Mouse (Mus musculus) intestine, embryonic 16.5 days (tissue): ENCODE data around the gene Hfe. TPM values are rescaled to one million over a fixed set of nuclear protein-coding genes. Genes with fewer than 3 reads are reported as not detected.

Experiments used
- ATAC-seq: fragments of 200-750 bp; cut with Nextera tagmentation; 2 replicates; pipeline ENCODE4 v1.8.0; 2017; ENCODE audit warnings: moderate TSS enrichment, moderate library complexity
- H3K27ac ChIP-seq: fragments of 300-500 bp; sonication (generic); 2 replicates; pipeline ENCODE4 v1.5.1; 2014; ENCODE audit warnings: mild to moderate bottlenecking, low read length
- H3K27me3 ChIP-seq: fragments of 300-500 bp; sonication (generic); replicated peaks from 2 replicates; pipeline ENCODE4 v1.6.1; 2014; ENCODE audit warnings: low read length, control low read depth, mixed read lengths; ENCODE audit not compliant: control insufficient read depth, insufficient read depth
- H3K36me3 ChIP-seq: fragments of 300-500 bp; sonication (generic); 2 replicates; pipeline ENCODE4 v1.6.1; 2014; ENCODE audit warnings: low read length, control low read depth; ENCODE audit not compliant: control insufficient read depth, insufficient read depth
- H3K4me1 ChIP-seq: fragments of 300-500 bp; sonication (generic); 2 replicates; pipeline ENCODE4 v1.6.1; 2014; ENCODE audit warnings: low read length, control low read depth, mixed read lengths; ENCODE audit not compliant: control insufficient read depth, insufficient read depth
- H3K4me2 ChIP-seq: fragments of 300-500 bp; sonication (generic); 2 replicates; pipeline ENCODE4 v1.6.1; 2014; ENCODE audit warnings: low read depth, low read length, control low read depth
- H3K4me3 ChIP-seq: fragments of 300-500 bp; sonication (generic); 2 replicates; pipeline ENCODE4 v1.5.1; 2014; ENCODE audit warnings: mild to moderate bottlenecking, low read length
- H3K9ac ChIP-seq: fragments of 300-500 bp; sonication (generic); 2 replicates; pipeline ENCODE4 v1.6.1; 2014; ENCODE audit warnings: low read depth, low read length
- H3K9me3 ChIP-seq: fragments of 300-500 bp; sonication (generic); 2 replicates; pipeline ENCODE4 v1.6.1; 2016; ENCODE audit warnings: low read length, control low read depth; ENCODE audit not compliant: control insufficient read depth
- WGBS: fragments of 180-500 bp; shearing (Covaris S2); extraction: QIAGEN DNeasy Blood & Tissue Kit; methylation state at CpG from one replicate; pipeline ENCODE4 v1.1.7; 2014; 5-methylcytosine and 5-hydroxymethylcytosine counted together
- polyA plus RNA-seq: library from polyadenylated mRNA; unstranded; fragments of >200 nt; fragmentation: Nextera tagmentation; extraction: Ambion mirVana; gene quantifications from 2 replicates; pipeline ENCODE4 v1.2.1, GENCODE M21; 2015

Gene Hfe
- polyA plus RNA-seq = 8.5 and 9.7 TPM in 2 replicates

DNA sequence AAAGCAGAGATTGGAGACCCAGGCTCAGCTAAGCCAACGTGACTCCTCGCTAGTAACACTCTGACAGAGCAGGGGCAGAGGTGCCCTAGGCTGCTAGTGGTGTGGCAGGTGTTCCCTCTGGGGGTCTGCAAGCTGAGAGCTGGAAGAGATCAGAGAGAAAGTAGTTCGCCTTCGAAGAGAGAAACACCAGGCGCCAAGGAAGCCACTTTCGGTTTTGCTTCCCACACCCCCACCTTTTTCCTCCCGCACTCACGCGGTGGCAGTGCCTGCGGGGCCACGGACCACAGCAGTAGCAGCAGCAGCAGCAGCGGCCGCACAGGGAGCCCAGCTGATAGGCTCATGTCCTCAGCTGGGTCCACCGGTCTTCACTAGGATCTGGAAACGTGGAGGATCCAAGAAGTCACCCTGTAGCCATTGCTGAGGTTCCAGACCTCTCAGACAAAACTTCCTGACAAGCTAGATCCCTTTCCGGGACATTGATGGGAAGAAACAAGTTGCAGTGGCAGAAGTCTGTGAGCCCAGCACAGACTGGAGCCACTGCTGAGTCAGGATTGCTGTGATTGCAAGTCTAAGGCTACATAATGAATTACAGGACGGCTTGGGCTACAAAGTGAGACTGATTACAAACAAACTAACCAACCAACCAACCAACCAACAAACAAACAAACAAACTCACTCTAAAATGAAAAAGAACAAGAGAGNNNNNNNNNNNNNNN lies at the start of gene Hfe:
Gene Hfe (minus strand): TSS at position 481 of the 716 bp plus-strand sequence.
- WGBS = 3% methylated on average over 17 of the region's 17 CpGs
- peak within 1 kb of the TSS; percentile 91 for H3K4me2 ChIP-seq
- H3K4me3 ChIP-seq = peak within 1 kb of the TSS; percentile 57
- H3K27me3 ChIP-seq = no peaks in the 10 kb centered on the region
- H3K9me3 ChIP-seq = no peaks in the 10 kb centered on the region
- no peaks in the 10 kb centered on the region for H3K36me3 ChIP-seq
- ATAC-seq = peak; percentile 83
- peak within 1 kb of the TSS; percentile 77 for H3K9ac ChIP-seq
- H3K27ac ChIP-seq = peak within 1 kb of the TSS; percentile 54
- H3K4me1 ChIP-seq = peaks cover 8% of the 10 kb centered on the region; the same call in 1 of the 2 replicates

DNA sequence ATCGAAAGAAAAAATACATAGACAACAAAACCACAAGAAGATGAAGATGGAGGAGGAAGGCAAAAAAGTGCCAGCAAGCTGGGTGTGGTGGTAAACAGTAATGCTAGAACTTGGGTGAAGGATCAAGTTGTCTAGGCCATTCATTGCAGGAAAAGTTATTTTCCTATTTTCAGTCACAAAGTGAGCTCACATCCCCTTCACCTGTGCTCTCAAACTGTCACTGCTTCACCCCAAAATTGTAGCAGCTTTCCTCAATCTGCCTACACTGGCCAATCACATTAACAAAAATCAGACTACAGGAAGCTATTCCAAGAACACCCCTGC lies 49.2 kb upstream of the Hfe start:
- no peak overlapping the region; the same call in 1 of the 2 replicates for H3K9ac ChIP-seq
- peak overlapping the region; percentile 65 for H3K4me2 ChIP-seq
- H3K27me3 ChIP-seq = no peaks in the 10 kb centered on the region
- ATAC-seq = no peak
- H3K36me3 ChIP-seq = no peaks in the 10 kb centered on the region
- H3K4me3 ChIP-seq = peak overlapping the region; percentile 50
- 75% methylated on average over 1 of the region's 1 CpGs for WGBS
- no peaks in the 10 kb centered on the region for H3K9me3 ChIP-seq
- peak overlapping the region; percentile 93 for H3K27ac ChIP-seq
- H3K4me1 ChIP-seq = peaks cover 26% of the 10 kb centered on the region

DNA sequence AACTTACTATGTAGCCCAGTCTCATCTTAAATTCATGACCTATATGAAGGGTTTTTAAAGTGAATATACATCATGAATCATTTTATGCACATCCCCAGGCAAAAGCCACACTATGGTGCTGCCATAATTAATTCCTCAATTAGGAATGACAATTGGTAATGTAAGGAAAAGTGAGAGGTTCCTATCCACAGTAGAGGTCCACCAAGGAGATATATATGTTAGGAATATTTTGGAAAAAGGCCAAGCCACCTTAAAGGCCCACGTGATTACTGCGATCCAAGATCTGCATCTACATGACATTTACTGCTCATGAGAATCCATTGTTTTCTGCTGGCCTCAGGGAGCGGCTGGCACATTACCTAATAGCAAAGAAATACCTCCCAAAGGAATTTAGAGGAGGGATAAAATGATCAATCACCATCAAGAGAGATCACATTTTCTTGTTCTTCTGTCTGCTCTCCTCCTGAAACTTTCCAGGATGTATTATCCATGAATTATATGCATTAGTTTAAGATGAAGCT lies 48.7 kb upstream of the Hfe start:
- WGBS = 82% methylated on average over 3 of the region's 3 CpGs
- no peak overlapping the region for H3K4me2 ChIP-seq
- H3K9ac ChIP-seq = no peak overlapping the region
- ATAC-seq = no peak
- H3K9me3 ChIP-seq = no peaks in the 10 kb centered on the region
- H3K4me1 ChIP-seq = peaks cover 21% of the 10 kb centered on the region
- no peaks in the 10 kb centered on the region for H3K36me3 ChIP-seq
- H3K4me3 ChIP-seq = no peak overlapping the region
- no peaks in the 10 kb centered on the region for H3K27me3 ChIP-seq
- no peak overlapping the region for H3K27ac ChIP-seq

DNA sequence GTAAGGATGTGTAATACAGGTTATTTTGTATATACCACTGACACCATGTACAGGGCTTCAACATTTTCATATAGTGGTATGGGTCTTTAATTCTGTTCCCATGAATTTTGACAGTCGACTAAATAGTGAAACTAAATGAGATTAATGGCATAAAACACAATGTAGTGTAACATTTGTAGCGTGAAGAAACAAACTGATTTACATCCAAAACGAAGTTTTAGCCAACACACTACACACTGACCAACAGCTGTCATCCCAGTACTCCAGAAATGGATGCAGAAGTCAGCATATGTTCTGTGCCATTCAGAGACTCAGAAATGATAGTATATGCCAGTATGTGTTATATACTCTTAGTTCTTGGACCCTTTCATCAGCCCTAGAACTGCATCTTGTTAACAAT lies 47.3 kb upstream of the Hfe start:
- H3K4me2 ChIP-seq = no peak overlapping the region
- H3K9ac ChIP-seq = no peak overlapping the region
- H3K9me3 ChIP-seq = no peaks in the 10 kb centered on the region
- ATAC-seq = no peak
- no peak overlapping the region for H3K4me3 ChIP-seq
- 0 out of 2 replicates have a peak, but pooled peaks cover 12% of the 10 kb centered on the region for H3K4me1 ChIP-seq
- 44% methylated on average over 3 of the region's 3 CpGs for WGBS
- H3K36me3 ChIP-seq = no peaks in the 10 kb centered on the region
- H3K27me3 ChIP-seq = no peaks in the 10 kb centered on the region
- H3K27ac ChIP-seq = no peak overlapping the region

DNA sequence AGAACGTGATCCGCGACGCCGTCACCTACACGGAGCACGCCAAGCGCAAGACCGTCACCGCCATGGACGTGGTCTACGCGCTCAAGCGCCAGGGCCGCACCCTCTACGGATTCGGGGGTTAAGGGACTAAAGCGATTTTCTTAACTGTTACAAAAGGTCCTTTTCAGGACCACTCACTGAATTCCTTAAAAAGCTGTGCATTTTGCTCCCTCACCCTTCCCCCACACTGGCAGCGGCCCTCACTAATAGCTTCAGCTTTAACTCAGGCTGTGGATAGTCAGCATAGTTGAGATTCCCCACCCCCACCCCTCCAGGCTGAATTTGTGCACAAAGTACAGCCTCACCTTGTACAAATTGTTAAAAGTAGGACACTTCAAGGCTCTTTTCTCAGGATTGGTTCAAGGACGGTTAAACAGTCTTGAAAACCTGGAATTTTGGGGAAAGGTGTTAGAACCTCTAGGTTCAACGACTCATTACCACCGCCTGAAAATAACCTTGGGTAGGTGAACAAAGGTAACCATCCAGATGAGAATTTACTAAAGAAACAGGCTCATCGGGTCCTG lies 46.6 kb upstream of the Hfe start:
- Histone ChIP-seq H3K27me3 (no peaks in the 10 kb centered on the region), H3K9ac (peak overlapping the region; percentile 68), H3K27ac (peak overlapping the region; percentile 92), H3K9me3 (no peaks in the 10 kb centered on the region), H3K36me3 (no peaks in the 10 kb centered on the region), H3K4me2 (peak overlapping the region; percentile 67), H3K4me3 (peak overlapping the region; percentile 46), H3K4me1 (0 out of 2 replicates have a peak, but pooled peaks cover 12% of the 10 kb centered on the region)
- WGBS = under 1% methylated on average over 18 of the region's 23 CpGs
- peak; percentile 6; the same call in 1 of the 2 replicates for ATAC-seq

DNA sequence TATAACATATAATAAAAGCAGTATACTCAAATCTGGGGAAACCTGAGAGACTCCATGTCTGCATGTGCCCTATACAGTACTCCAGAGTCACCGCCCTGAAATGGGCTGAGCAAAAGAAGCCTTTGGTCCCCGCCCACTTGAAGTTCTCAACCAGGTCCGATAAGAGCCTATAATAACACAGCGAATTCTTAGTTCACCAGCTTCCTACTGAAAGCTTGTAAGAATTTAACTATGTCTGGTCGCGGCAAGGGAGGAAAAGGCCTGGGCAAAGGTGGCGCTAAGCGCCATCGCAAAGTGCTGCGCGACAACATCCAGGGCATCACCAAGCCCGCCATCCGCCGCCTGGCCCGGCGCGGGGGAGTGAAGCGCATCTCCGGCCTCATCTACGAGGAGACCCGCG lies 46.1 kb upstream of the Hfe start, which contains the start of gene Hist1h4b:
Gene Hist1h4b (plus strand): TSS at position 224 of the 400 bp plus-strand sequence.
- H3K27me3 ChIP-seq = no peaks in the 10 kb centered on the region
- H3K27ac ChIP-seq = peak within 1 kb of the TSS; percentile 92
- ATAC-seq = peak; percentile 78
- H3K4me1 ChIP-seq = 0 out of 2 replicates have a peak, but pooled peaks cover 12% of the 10 kb centered on the region
- H3K4me3 ChIP-seq = peak within 1 kb of the TSS; percentile 46
- WGBS = 1% methylated on average over 12 of the region's 22 CpGs
- H3K36me3 ChIP-seq = no peaks in the 10 kb centered on the region
- peak within 1 kb of the TSS; percentile 67 for H3K4me2 ChIP-seq
- no peaks in the 10 kb centered on the region for H3K9me3 ChIP-seq
- H3K9ac ChIP-seq = peak within 1 kb of the TSS; percentile 68

DNA sequence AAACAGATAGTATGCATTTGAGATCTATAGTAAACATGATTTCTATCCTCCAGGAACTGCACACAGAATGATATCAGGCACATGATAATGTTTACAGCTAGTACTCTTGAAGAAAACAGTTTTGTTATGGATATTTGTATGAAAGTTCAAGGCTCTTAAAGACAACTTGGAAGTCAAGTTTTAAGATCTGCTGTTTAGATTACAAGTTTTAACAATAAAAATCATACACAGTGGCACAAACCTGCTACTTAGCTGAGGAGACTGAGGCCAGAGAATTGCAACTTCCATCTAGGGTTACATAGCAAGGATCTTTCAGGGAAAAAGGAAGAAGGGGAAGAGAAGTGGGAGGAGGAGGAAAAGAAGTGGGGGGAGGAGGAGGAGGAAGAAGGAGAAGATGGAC lies 44.3 kb upstream of the Hfe start:
- Histone ChIP-seq H3K27ac (no peak overlapping the region), H3K4me2 (no peak overlapping the region), H3K4me1 (0 out of 2 replicates have a peak, but pooled peaks cover 7% of the 10 kb centered on the region), H3K9me3 (no peaks in the 10 kb centered on the region), H3K4me3 (no peak overlapping the region), H3K36me3 (no peaks in the 10 kb centered on the region), H3K27me3 (no peaks in the 10 kb centered on the region), H3K9ac (no peak overlapping the region)
- ATAC-seq = no peak

DNA sequence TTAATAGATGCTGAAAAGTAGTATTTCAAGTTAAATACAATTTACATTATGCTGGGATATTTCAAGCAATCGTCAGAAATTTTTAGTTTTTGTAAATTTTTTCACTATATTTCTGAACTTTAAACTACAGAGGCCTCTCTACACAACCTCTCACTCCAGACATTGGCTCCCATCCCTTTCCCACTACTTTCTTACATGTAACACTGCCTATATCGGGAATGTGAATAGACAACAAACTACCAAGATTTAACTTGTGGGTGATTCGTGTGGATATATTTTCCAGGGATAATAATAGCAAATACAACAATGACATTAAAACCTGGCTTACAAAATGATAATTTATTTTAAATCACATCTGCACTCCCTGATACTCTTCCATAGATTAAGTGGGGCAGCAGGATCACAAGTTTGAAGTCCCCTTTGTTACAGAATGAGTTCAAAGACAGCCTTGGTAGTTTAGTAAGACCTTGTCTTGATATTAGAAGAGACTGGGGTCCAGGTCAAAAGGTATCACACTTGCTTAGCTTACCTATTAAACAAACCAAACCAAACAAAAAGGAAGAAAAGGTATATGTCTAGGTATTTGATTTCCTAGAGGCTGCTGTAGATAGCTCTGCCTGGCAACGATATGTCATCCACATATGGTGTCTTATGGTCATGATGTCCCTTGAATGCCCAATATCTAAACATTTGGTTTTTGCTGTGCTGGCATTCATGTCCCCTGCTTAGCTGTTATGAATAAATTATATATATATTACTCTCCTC lies 42.8 kb upstream of the Hfe start:
- WGBS = 57% methylated on average over 4 of the region's 4 CpGs
- H3K4me1 ChIP-seq = 0 out of 2 replicates have a peak, but pooled peaks cover 3% of the 10 kb centered on the region
- no peak overlapping the region for H3K9ac ChIP-seq
- no peaks in the 10 kb centered on the region for H3K36me3 ChIP-seq
- no peaks in the 10 kb centered on the region for H3K27me3 ChIP-seq
- no peak for ATAC-seq
- no peak overlapping the region for H3K27ac ChIP-seq
- H3K4me3 ChIP-seq = no peak overlapping the region
- no peak overlapping the region; the same call in 1 of the 2 replicates for H3K4me2 ChIP-seq
- H3K9me3 ChIP-seq = no peaks in the 10 kb centered on the region

DNA sequence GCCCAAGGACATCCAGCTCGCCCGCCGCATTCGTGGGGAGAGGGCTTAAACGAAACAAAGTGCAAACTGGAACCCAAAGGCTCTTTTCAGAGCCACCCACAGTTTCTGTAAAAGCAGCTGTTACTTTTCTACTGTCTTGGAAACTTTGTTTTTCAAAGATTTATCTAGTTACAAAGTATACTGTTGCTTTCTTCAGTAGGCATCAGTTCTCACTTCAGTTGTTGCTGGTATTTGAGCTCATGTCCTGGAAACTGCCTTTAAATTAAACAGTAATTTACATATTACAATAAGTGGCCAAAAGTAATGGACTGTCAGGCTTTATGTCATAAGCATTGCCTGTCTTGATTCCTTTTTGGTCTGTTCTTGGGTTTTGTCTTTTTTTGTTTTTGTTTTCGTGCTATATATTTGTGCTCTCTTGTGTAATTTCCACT lies 42.1 kb upstream of the Hfe start:
- Histone ChIP-seq H3K9me3 (no peaks in the 10 kb centered on the region), H3K4me3 (peak overlapping the region; percentile 41), H3K36me3 (no peaks in the 10 kb centered on the region), H3K27me3 (no peaks in the 10 kb centered on the region), H3K27ac (peak overlapping the region; percentile 61; the same call in 1 of the 2 replicates), H3K4me1 (peaks cover 8% of the 10 kb centered on the region; the same call in 1 of the 2 replicates), H3K9ac (peak overlapping the region; percentile 54), H3K4me2 (peak overlapping the region; percentile 56)
- ATAC-seq = no peak
- 4% methylated on average over 6 of the region's 6 CpGs for WGBS
